ENCODE assay signal across 14 mouse cellular contexts in genomic region chr10:77456507-77456906, GRCm38 (mm10). TPM values are rescaled to one million over a fixed set of nuclear protein-coding genes. Genes with fewer than 3 reads are reported as not detected.
A peak's percentile ranks its signal among the peaks of the same experiment; 100 is the strongest.
DNase-seq lines count a peak whose midpoint lies in the region; ATAC-seq lines count a peak whose summit lies in the region.
"Had no signal": no experiment of that assay in that cellular context is flagged by ENCODE, and none has a peak within 500 bp of the region (broad histone marks: within the 10 kb centered on the region; RNA-seq: fewer than 3 reads in every experiment).

No protein-coding gene starts in this region.

- no peak overlapping the region for H3K4me3 ChIP-seq in heart, embryonic 13.5 days
- H3K4me3 ChIP-seq: hindbrain, embryonic 13.5 days; myocyte had no signal

- 31% methylated on average over 7 of the region's 7 CpGs for WGBS in heart, embryonic 13.5 days

- 0 out of 2 replicates have a peak overlapping the region, but pooled peaks have one; percentile 12 for H3K4me2 ChIP-seq in heart, embryonic 13.5 days
- H3K4me2 ChIP-seq: hindbrain, embryonic 13.5 days had no signal

- peaks cover 47% of the 10 kb centered on the region for H3K4me1 ChIP-seq in heart, embryonic 13.5 days
- H3K4me1 ChIP-seq: hindbrain, embryonic 13.5 days had no signal

- DNase-seq in Muller cell, postnatal 12 days (ENCODE audit: inconsistent ontology term) = peak; percentile 8
- peak; percentile 88 to 92 for DNase-seq in adrenal gland, adult (ENCODE audit: inconsistent age in 2 of 2, low spot score in 1 of 2)
- peak; percentile 95 for DNase-seq in cerebellum, adult 9-10 months
- DNase-seq in layer of hippocampus, adult 9-10 months (ENCODE audit: low spot score) = no peak
- no peak for DNase-seq in c-Kit-positive CD71-positive TER-119-positive erythroid progenitor cells, embryonic 14.5 days (ENCODE audit: low spot score)
- DNase-seq in urinary bladder, postnatal 10 days (ENCODE audit: low spot score) = no peak
- DNase-seq: liver, postnatal 0 days; thymus, postnatal 25 days had no signal

- H3K9me3 ChIP-seq in heart, embryonic 13.5 days = no peaks in the 10 kb centered on the region

- peak overlapping the region; percentile 65 for H3K9ac ChIP-seq in heart, embryonic 13.5 days
- H3K9ac ChIP-seq: hindbrain, embryonic 13.5 days; liver, postnatal 0 days had no signal

- ATAC-seq in heart, embryonic 13.5 days (ENCODE audit: extremely low read depth, insufficient number of reproducible peaks, low FRiP score, low TSS enrichment) = no peak; the same call in 1 of the 2 replicates
- ATAC-seq: activated CD4-positive, CD25-positive, alpha-beta regulatory T cell, adult 4 months; forebrain, embryonic 14.5 days; liver, postnatal 0 days had no signal

- no peaks in the 10 kb centered on the region for H3K27me3 ChIP-seq in heart, embryonic 13.5 days (replicated peaks)
- H3K27me3 ChIP-seq: hindbrain, embryonic 13.5 days had no signal

- H3K27ac ChIP-seq in heart, embryonic 13.5 days (replicated peaks) = peak overlapping the region; percentile 90
- H3K27ac ChIP-seq: hindbrain, embryonic 13.5 days; kidney, postnatal 0 days had no signal

- no peaks in the 10 kb centered on the region for H3K36me3 ChIP-seq in heart, embryonic 13.5 days
- H3K36me3 ChIP-seq: hindbrain, embryonic 13.5 days had no signal

RNA-seq across cellular contexts. Expression of gene Adarb1, which starts 38.4 kb away (rescaled TPM):
- polyA plus RNA-seq in heart, embryonic 13.5 days (2015; fragmentation: Nextera tagmentation; extraction: Ambion mirVana) = 10.7 and 12.1 TPM in 2 replicates

RNA-seq across cellular contexts. Expression of gene Fam207a, which starts 59.1 kb away (rescaled TPM):
- polyA plus RNA-seq in heart, embryonic 13.5 days (2015; fragmentation: Nextera tagmentation; extraction: Ambion mirVana) = 23.9 and 24.0 TPM in 2 replicates

Comparison
In these comparisons a context has a peak if more than half of its experiments do, and no peak if none do; other contexts are left out.
1. DNase-seq: peak in Muller cell, postnatal 12 days (single experiment), adrenal gland, adult (2 of 2) and cerebellum, adult 9-10 months (single experiment); none in layer of hippocampus, adult 9-10 months (single experiment), c-Kit-positive CD71-positive TER-119-positive erythroid progenitor cells, embryonic 14.5 days (single experiment) and urinary bladder, postnatal 10 days (single experiment).